Mouse (Mus musculus): Measurements from ENCODE around the gene Hist1h4m.
A peak's percentile ranks its signal among the peaks of the same experiment; 100 is the strongest.
"Not testable (repeated sequence)": the region's sequence is repeated elsewhere in the genome, so short reads cannot be mapped to it uniquely, and the experiment has no call there.

Hist1h4m gene

DNA sequence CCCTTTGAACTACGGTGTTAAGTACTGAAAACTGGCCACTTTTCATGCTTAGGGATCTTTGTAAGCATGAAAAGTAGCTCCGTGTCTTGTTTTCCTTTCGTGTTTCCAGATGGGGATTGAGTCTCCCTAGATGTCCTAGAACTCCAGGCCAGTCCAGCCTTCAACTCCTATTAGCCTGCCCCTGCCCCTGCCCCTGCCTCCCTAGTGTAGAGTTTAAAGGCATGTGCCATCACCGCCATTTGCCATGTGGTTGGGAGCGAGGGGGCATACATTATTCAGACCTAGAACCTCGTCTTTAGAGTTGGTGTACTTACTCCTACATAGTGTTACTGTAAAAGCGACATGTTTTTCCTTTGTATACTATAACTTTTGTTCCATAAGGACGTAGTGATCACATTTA lies 472 bp upstream of the Hist1h4m start:
- DNase-seq: not testable (repeated sequence)

- not testable (repeated sequence) for DNase-seq
Observed at GRCm38 (mm10) chr13:21812092-21812491, 546 bp downstream of the Hist1h4m start.

- not testable (repeated sequence) for DNase-seq
Observed at GRCm38 (mm10) chr13:21820082-21820890, 8.7 kb downstream of the Hist1h4m start.

DNA sequence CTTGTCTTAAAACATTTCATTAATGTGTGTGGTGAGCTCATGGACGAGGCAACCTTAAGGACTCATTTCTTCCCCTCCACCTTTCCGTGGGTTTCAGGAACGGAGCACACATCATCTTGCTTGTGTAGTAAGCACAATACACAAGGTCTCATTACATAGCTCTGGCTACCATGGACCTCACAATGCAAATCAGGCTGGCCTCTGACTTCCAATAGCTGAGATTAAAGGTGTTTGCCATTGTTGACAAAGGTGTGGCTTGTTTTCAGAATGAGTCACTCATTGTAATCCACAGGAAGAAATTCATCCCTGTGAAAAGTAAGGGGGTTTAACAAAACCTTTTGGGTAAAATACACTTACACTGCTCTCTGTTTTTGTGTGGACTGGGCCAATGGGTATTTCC lies 17.0 kb downstream of the Hist1h4m start:
- no peak for DNase-seq

GRCm38 (mm10) chr13:21830344-21830743 lies 18.8 kb downstream of the Hist1h4m start:
- DNase-seq: no peak

DNA sequence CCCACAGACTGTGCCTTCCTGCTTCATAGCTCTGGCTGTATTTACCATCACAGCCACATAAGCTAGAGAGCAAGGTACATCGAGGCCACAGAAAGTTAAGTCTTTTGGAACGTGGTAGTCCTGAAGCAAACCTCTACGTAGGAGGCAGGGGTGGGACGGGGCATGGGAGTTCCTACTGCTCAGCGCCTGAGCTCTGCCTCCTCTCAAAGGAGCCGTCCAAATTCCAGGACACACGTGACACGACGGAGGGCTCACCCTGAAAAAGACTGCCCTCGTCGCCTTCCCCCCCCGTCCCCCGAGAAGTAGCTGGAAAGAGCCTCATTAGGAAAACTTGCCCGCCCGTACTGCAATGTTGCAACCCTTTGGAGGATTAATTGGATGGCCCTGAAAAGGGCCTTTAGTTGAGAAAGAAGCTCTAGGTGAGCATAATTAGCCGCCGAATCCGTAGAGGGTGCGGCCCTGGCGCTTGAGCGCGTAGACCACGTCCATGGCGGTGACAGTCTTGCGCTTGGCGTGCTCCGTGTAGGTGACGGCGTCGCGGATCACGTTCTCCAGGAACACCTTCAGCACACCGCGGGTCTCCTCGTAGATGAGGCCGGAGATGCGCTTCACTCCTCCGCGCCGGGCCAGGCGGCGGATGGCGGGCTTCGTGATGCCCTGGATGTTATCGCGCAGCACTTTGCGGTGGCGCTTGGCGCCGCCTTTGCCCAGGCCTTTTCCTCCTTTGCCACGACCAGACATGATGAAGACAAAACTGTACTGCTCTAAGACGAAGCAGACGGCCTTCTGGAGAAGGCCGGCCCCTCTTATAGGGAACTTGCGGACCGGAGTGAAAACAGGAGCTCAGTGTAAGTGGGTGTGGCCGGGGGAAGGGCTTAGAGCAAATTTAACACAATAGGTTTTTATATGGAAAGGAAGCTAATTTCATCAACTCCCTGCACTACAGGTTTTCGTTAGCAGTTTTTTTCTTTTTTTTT lies 20.2 kb downstream of the Hist1h4m start, which contains the start of gene Hist1h4n:
Gene Hist1h4n, minus strand, starts transcription at position 779 of the 977 bp plus-strand sequence.
- not testable (repeated sequence) for DNase-seq

DNA sequence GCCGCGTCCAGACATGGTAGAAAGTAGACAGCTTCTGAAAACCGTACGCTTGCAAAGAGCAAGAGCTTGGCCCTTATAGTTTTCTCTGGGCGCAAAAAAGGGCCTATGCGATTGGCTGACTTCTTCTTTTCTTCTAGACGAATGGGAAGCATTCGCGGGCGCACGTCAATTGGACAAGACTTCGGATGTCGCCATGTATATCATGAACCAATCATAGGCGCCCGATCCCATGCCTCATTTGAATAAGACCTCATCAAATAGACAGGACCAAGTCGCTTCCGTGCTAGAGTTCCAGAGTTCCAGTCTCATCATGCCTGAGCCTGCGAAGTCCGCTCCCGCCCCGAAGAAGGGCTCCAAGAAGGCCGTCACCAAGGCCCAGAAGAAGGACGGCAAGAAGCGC lies 21.9 kb downstream of the Hist1h4m start, which contains the start of the genes Hist1h2ap and Hist1h2br:
Gene Hist1h2ap, minus strand, starts transcription at position 47 of the 400 bp plus-strand sequence.
Gene Hist1h2br, plus strand, starts transcription at position 283 of the 400 bp plus-strand sequence.
- not testable (repeated sequence) for DNase-seq

DNA sequence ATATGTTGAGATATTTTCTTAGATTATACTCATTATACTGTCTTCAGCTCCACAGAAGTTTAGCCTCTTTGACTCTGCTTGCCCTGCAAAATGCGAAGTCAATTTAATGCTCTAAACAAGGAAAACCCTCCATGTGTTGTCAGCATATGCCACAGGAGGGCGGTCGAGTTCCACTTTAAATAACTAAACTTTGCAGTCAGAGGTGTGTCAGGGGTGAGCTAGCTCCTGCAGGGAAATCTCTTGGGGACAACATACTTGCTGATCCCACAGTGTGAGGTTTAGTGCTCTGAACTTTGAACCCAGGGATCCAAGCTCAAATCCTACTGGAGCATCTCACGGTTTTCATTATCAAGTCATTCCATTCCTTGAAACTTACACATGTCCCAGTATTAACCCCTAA lies 29.0 kb downstream of the Hist1h4m start:
- not testable (repeated sequence) for DNase-seq

GRCm38 (mm10) chr13:21846356-21846755 lies 34.8 kb downstream of the Hist1h4m start:
- not testable (repeated sequence) for DNase-seq

GRCm38 (mm10) chr13:21847883-21848282 lies 36.3 kb downstream of the Hist1h4m start:
- no peak for DNase-seq

DNA sequence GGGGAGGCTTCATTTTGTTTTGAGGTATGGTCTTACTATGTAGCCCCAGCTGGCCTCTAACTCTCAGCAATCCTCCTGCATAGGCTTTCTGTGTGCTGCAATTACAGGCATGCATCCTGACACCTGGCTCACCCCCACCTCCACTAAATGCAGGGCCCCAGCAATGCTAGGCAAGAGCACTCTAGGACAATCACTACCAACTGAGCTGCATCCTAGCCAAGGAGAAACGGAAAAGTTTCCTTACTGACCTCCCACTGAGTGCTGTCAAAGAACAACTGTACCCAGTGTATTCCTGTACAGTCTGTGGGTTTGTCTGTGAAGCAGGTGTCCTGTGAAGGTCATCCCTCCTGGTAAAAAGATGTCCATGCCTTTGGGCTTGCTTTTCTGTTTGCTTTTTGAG lies 39.1 kb downstream of the Hist1h4m start:
- not testable (repeated sequence) for DNase-seq

GRCm38 (mm10) chr13:21852215-21852945 lies 40.8 kb downstream of the Hist1h4m start:
- no peak for DNase-seq

DNA sequence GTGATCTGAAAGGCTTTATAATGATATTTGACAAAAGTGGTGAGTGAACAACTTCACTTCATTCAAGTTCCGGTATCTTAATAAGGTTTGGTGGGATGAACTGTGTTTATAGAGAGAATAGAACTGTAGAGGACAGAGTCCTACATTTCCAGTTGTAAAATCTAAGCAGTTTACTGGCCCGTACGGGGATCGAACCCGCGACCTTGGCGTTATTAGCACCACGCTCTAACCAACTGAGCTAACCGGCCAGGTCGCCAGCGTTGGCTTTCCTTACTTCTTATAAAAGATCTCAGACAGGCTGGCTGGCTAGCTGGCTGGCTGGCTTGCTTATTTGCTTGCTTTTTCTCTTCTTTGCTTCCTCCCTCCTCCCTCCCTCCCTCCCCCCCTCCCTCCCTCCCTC lies 43.6 kb downstream of the Hist1h4m start:
- peak; percentile 71 for DNase-seq

- peak; percentile 28 for DNase-seq
Observed at GRCm38 (mm10) chr13:21855698-21856162, 44.2 kb downstream of the Hist1h4m start.

DNA sequence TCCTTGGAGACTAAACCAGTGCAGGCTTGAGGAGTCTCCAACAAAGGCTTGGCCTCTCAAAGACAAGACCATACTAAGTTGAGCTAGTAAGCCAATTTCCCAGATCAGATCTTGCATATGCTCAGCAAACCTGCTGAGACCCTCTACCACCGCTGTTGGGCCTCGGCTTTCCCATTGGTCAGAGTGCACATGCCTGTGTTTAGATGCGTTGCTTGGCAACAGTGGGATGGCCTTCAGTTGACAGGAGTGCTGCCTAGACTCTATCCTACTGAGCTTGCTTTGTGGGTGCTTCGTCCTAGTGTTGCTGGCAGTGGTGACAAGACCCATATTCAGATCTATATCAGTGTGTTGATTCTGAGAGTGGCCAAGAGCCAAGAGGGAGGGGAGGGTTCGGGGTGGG lies 50.1 kb downstream of the Hist1h4m start:
- no peak for DNase-seq

Data from right cerebral cortex, postnatal 14 days (tissue).